Mouse (Mus musculus): ENCODE measurements around the gene Rpl36a-ps1. TPM values are rescaled to one million over a fixed set of nuclear protein-coding genes. Genes with fewer than 3 reads are reported as not detected.

The Rpl36a-ps1 gene
- total RNA-seq, 2 experiments from 2014 or later, result 8.1 to 37.5 TPM

DNA sequence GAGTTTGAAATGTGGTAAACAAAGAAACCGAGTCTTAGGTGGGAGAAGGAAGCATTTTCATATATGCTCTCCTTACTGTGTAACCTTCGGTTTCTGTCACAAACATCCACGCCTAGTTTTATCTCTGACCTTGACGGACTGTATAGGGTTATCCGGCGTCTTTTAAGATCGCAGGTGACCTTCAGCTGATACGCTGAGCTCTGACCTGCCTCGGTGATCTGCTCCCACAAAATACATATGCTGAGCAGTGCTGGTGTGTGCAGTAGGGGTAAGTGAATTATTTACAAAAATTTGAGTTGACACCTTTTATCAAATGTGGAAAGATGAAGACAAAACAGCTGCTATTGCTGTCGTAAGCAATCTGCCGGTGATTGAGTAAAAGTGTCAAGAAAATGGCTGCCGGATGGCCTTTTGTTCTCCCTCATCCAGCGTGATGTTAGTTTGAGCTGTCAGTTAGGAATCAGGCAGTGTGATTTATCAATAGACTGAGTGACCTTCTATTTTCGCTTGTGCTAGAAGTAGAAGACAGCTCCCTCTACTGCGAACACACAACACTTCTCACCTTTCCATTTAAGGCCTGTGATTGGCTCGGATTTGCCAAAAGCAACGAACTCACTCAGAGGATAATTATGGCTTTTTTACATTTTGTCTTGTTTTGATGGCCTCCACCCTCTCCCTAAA is 35.0 kb downstream of the Rpl36a-ps1 start:
- ATAC-seq (replicated peaks; ENCODE audit: low FRiP score, low TSS enrichment, poor library complexity, severe bottlenecking), result no peak

DNA sequence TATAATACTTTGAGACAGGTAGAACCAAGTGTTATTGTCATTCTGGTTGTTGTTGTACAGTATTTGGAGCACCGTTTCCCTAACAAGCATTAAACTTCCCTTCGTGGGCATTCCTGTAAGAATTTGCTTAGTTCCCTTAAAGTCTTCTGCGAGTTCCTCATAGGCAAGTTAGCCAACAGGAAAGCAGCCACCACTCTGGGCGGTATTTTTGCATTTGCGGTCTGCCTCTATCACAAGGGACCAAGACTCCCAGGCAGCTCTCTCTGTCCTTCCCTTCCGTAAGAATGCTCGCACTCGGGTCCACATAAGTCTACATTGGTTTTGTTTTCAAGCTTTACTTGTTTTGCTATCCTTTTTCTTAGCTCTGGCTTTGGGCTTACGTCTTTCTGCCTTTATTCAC is 37.3 kb downstream of the Rpl36a-ps1 start:
- ATAC-seq (replicated peaks; ENCODE audit: low FRiP score, low TSS enrichment, poor library complexity, severe bottlenecking), result no peak

DNA sequence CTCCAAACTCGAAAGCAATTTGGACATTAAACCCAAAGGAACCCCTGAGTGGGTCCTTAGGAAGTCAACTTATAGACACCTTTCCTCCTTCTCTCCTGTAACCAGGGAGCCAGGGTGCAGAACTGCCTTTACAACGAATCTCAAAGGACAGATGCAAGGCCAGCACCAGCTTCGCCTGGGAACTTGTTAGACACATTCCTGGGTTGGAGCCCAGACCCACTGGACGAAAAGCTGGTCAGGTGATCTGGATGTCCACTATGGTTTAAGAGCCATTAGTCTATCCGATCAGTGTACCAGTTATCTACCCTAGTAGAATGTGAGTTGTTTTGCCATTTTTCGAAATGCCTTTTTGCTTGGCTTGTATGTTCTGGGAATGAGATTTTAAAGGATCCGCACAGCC is 41.7 kb downstream of the Rpl36a-ps1 start:
- no peak for ATAC-seq (replicated peaks; ENCODE audit: low FRiP score, low TSS enrichment, poor library complexity, severe bottlenecking)

DNA sequence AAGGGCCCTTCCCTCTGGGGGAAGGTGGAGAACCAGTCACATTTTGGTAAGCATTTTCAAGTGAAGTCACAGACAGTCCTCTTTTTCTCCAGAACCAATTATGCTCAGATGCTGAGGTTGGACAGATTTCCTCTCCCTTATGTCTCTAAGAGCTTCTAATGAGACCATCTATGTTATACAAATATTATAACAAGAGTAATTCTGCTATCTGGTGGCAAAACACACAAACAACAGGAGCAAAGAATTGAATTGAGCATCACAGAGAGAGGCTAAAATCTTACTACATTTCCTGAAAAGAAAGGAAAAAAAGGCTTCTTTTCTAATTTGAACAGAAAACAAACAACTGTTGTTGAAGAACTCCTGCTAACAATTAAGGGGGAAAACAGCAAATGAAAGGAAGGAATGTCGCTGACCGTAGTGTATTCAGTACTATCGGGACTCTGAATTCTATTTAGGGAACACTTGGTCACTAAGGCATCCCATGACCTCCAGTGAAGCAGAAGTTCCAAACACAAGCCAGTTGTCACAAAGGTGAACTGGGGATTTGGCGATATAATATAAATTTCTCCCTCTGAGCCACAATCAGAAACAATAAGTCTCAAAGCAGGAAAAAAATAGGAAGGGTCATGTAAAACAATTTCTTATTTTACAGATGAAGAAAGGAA is 42.4 kb downstream of the Rpl36a-ps1 start:
- no peak for ATAC-seq (replicated peaks; ENCODE audit: low FRiP score, low TSS enrichment, poor library complexity, severe bottlenecking)

Other genes with a start within 250 kb of the Rpl36a-ps1 start
- gene Mzt1, start 51.8 kb upstream of the Rpl36a-ps1 start, total RNA-seq (2014; fragmentation: Nextera tagmentation), result 63.8 and 87.8 TPM in 2 replicates
- gene Mzt1, start 51.8 kb upstream of the Rpl36a-ps1 start, total RNA-seq (2017), result 70.9 and 73.3 TPM in 2 replicates
- gene Bora, start 51.9 kb upstream of the Rpl36a-ps1 start, total RNA-seq (2014; fragmentation: Nextera tagmentation), result 80.4 and 93.7 TPM in 2 replicates
- gene Bora, start 51.9 kb upstream of the Rpl36a-ps1 start, total RNA-seq (2017), result 82.5 and 90.6 TPM in 2 replicates
- 22.5 and 26.2 TPM in 2 replicates for gene Pibf1, start 105.1 kb upstream of the Rpl36a-ps1 start, total RNA-seq (2014; fragmentation: Nextera tagmentation)
- gene Pibf1, start 105.1 kb upstream of the Rpl36a-ps1 start, total RNA-seq (2017), result 41.6 and 57.4 TPM in 2 replicates
- 62.6 and 63.2 TPM in 2 replicates for gene Dis3, start 105.5 kb upstream of the Rpl36a-ps1 start, total RNA-seq (2014; fragmentation: Nextera tagmentation)
- 63.8 and 121 TPM in 2 replicates for gene Dis3, start 105.5 kb upstream of the Rpl36a-ps1 start, total RNA-seq (2017)

Measured in megakaryocyte-erythroid progenitor cell, adult 5-6 weeks (primary cell).